Mouse (Mus musculus) CH12.LX (cell line): ENCODE results near the gene Taar3. TPM values are rescaled to one million over a fixed set of nuclear protein-coding genes. Genes with fewer than 3 reads are reported as not detected.

Experiments
- DNase-seq: peaks from one replicate; pipeline ENCODE4 v3.0.0-alpha.2; 2013; ENCODE audit errors: extremely low read depth
- H3K27ac ChIP-seq: 2 replicates; pipeline ENCODE4 v1.5.1; 2012; ENCODE audit warnings: low read depth, mild to moderate bottlenecking, control low read depth, moderate library complexity; ENCODE audit not compliant: insufficient read depth
- H3K27me3 ChIP-seq: replicated peaks from 2 replicates; pipeline ENCODE3; 2012; ENCODE audit warnings: inconsistent platforms
- H3K36me3 ChIP-seq, 2 experiments: replicated peaks in 1 of 2; 2 replicates each; pipeline versions ENCODE3 to v1.6.1; 2012; ENCODE audit warnings: inconsistent platforms in 1 of 2, low read length in 1 of 2, mild to moderate bottlenecking in 1 of 2, mixed read lengths in 1 of 2, moderate library complexity in 1 of 2; ENCODE audit not compliant: control insufficient read depth in 1 of 2, insufficient read depth in 1 of 2
- H3K4me1 ChIP-seq, 2 experiments: 2 replicates each; pipeline ENCODE4 v1.6.1; 2012; ENCODE audit warnings: inconsistent platforms in 1 of 2, moderate library complexity in 1 of 2; ENCODE audit not compliant: insufficient read depth in 2 of 2, control insufficient read depth in 1 of 2
- H3K4me2 ChIP-seq: 2 replicates; pipeline ENCODE4 v1.6.1; 2012; ENCODE audit warnings: low read depth, mild to moderate bottlenecking, control low read depth; ENCODE audit not compliant: poor library complexity, insufficient read depth, severe bottlenecking
- H3K4me3 ChIP-seq, 3 experiments: fragments of 150-350 bp in 1 of 3; sonication (generic) in 1 of 3; replicated peaks in 1 of 3; 2 replicates each; pipeline versions ENCODE3 to v1.5.1; 2011 to 2012; ENCODE audit warnings: low read depth in 2 of 3, low read length in 2 of 3, mild to moderate bottlenecking in 2 of 3, moderate library complexity in 2 of 3, control low read depth in 1 of 3, improper control_type of control experiment in 1 of 3, inconsistent platforms in 1 of 3, mixed read lengths in 1 of 3; ENCODE audit not compliant: poor library complexity in 1 of 3
- H3K79me2 ChIP-seq: replicated peaks from 2 replicates; pipeline ENCODE4 v1.6.1; 2012; ENCODE audit warnings: mild to moderate bottlenecking, moderate library complexity; ENCODE audit not compliant: control insufficient read depth, poor library complexity, insufficient read depth, severe bottlenecking; ENCODE audit errors: extremely low read depth
- H3K9ac ChIP-seq: 2 replicates; pipeline ENCODE4 v1.6.1; 2012; ENCODE audit warnings: low read depth, mild to moderate bottlenecking, control low read depth, moderate library complexity; ENCODE audit not compliant: insufficient read depth
- H3K9me3 ChIP-seq: replicated peaks from 2 replicates; pipeline ENCODE3; 2012; ENCODE audit warnings: low read length, inconsistent platforms, mixed read lengths
- BHLHE40 ChIP-seq: IDR thresholded peaks from 2 replicates; pipeline ENCODE4 v1.6.1; 2011; ENCODE audit warnings: mild to moderate bottlenecking, low read depth, low read length, improper control_type of control experiment
- CHD1 ChIP-seq: IDR thresholded peaks from 2 replicates; pipeline ENCODE4 v1.6.1; 2012; ENCODE audit warnings: low read depth, low read length, improper control_type of control experiment, inconsistent platforms
- CTCF ChIP-seq, 2 experiments: IDR thresholded peaks in 1 of 2; conservative IDR thresholded peaks in 1 of 2; 2 replicates each; pipeline ENCODE4 v1.5.1; 2011 to 2012; ENCODE audit warnings: low read depth in 2 of 2, low read length in 2 of 2, improper control_type of control experiment in 1 of 2, inconsistent platforms in 1 of 2, mild to moderate bottlenecking in 1 of 2, moderate library complexity in 1 of 2
- GABPA ChIP-seq: IDR thresholded peaks from 2 replicates; pipeline ENCODE4 v1.6.1; 2012; ENCODE audit warnings: low read depth, low read length, improper control_type of control experiment, inconsistent platforms; ENCODE audit not compliant: insufficient replicate concordance
- HCFC1 ChIP-seq: IDR thresholded peaks from 2 replicates; pipeline ENCODE4 v1.6.1; 2012; ENCODE audit warnings: low read depth, mild to moderate bottlenecking, inconsistent platforms, low read length, improper control_type of control experiment
- IRF4 ChIP-seq: IDR thresholded peaks from 2 replicates; pipeline ENCODE4 v1.6.1; 2014; ENCODE audit warnings: low read depth, mild to moderate bottlenecking, inconsistent platforms, low read length, improper control_type of control experiment
- JUND ChIP-seq: conservative IDR thresholded peaks from 2 replicates; pipeline ENCODE4 v1.6.1; 2011; ENCODE audit warnings: low read depth, low read length, improper control_type of control experiment
- KAT2A ChIP-seq: IDR thresholded peaks from 2 replicates; pipeline ENCODE4 v1.6.1; 2012; ENCODE audit warnings: low read length, improper control_type of control experiment, inconsistent platforms; ENCODE audit not compliant: insufficient replicate concordance
- MAFK ChIP-seq: IDR thresholded peaks from 2 replicates; pipeline ENCODE4 v1.6.1; 2011; ENCODE audit warnings: low read length, improper control_type of control experiment; ENCODE audit not compliant: insufficient replicate concordance
- MAZ ChIP-seq: IDR thresholded peaks from 2 replicates; pipeline ENCODE4 v1.6.1; 2012; ENCODE audit warnings: low read depth, mild to moderate bottlenecking, inconsistent platforms, low read length, improper control_type of control experiment, moderate library complexity
- MYC ChIP-seq: IDR thresholded peaks from 2 replicates; pipeline ENCODE4 v1.6.1; 2011; ENCODE audit warnings: low read depth, mild to moderate bottlenecking, improper control_type of control experiment, low read length
- NELFE ChIP-seq: IDR thresholded peaks from 2 replicates; pipeline ENCODE4 v1.6.1; 2011; ENCODE audit warnings: low read depth, low read length, improper control_type of control experiment
- PAX5 ChIP-seq: IDR thresholded peaks from 2 replicates; pipeline ENCODE4 v1.6.1; 2012; ENCODE audit warnings: low read length, inconsistent platforms, mixed read lengths
- POLR2A ChIP-seq: IDR thresholded peaks from 2 replicates; pipeline ENCODE4 v1.6.1; 2011; ENCODE audit warnings: low read depth, mild to moderate bottlenecking, improper control_type of control experiment, low read length
- POLR2AphosphoS2 ChIP-seq: IDR thresholded peaks from 2 replicates; pipeline ENCODE4 v1.6.1; 2011; ENCODE audit warnings: low read depth, low read length, improper control_type of control experiment
- SMC3 ChIP-seq: IDR thresholded peaks from 2 replicates; pipeline ENCODE4 v1.6.1; 2011; ENCODE audit warnings: low read depth, low read length, improper control_type of control experiment
- TCF12 ChIP-seq: IDR thresholded peaks from 2 replicates; pipeline ENCODE4 v1.6.1; 2014; ENCODE audit warnings: low read depth, mild to moderate bottlenecking, inconsistent platforms, low read length, improper control_type of control experiment
- UBTF ChIP-seq: IDR thresholded peaks from 2 replicates; pipeline ENCODE4 v1.6.1; 2012; ENCODE audit warnings: low read depth, mild to moderate bottlenecking, inconsistent platforms, low read length, improper control_type of control experiment, moderate library complexity
- USF1 ChIP-seq: IDR thresholded peaks from 2 replicates; pipeline ENCODE4 v1.6.1; 2014; ENCODE audit warnings: low read depth, mild to moderate bottlenecking, inconsistent platforms, low read length, improper control_type of control experiment
- USF2 ChIP-seq: conservative IDR thresholded peaks from 2 replicates; pipeline ENCODE4 v1.6.1; 2011; ENCODE audit warnings: low read depth, low read length, improper control_type of control experiment
- ZKSCAN1 ChIP-seq: IDR thresholded peaks from 2 replicates; pipeline ENCODE4 v1.6.1; 2012; ENCODE audit warnings: low read depth, inconsistent platforms, low read length, improper control_type of control experiment, borderline replicate concordance
- ZMIZ1 ChIP-seq: IDR thresholded peaks from 2 replicates; pipeline ENCODE4 v1.6.1; 2012; ENCODE audit warnings: low read depth, mild to moderate bottlenecking, inconsistent platforms, low read length, improper control_type of control experiment
- ZNF384 ChIP-seq: IDR thresholded peaks from 2 replicates; pipeline ENCODE4 v1.6.1; 2012; ENCODE audit warnings: low read depth, low read length, improper control_type of control experiment, inconsistent platforms
- dilution Hi-C: fragments of 300-500 bp; cut with MboI; formaldehyde crosslinking; loops from 2 replicates; pipeline ENCODE4 v1.14.3; 2020; ENCODE audit warnings: low sequenced_read_pairs; ENCODE audit not compliant: extremely low pct_unique_long_range_greater_than_20kb, extremely low pct_ligation_motif_present
- in situ Hi-C: fragments of 300-500 bp; cut with MboI; formaldehyde crosslinking; loops from 3 replicates; pipeline ENCODE4 v1.14.3; 2019; ENCODE audit warnings: low sequenced_read_pairs, low pct_ligation_motif_present, low pct_unique_long_range_greater_than_20kb, mixed read lengths
- polyA plus RNA-seq: library from polyadenylated mRNA; unstranded; fragments of >175 nt; gene quantifications from 2 replicates; pipeline ENCODE4 v1.2.1, GENCODE M21; 2012; ENCODE audit warnings: low read depth; ENCODE audit not compliant: insufficient read length
- total RNA-seq, 2 experiments: library from RNA; depleted of rRNA; stranded (reverse); fragments of 300-350 nt in 1 of 2; fragments of >200 nt in 1 of 2; gene quantifications; 2 replicates each; pipeline ENCODE4 v1.2.3; 2012 to 2014

Gene Taar3
- total and polyA plus RNA-seq, 3 experiments: not detected

DNA sequence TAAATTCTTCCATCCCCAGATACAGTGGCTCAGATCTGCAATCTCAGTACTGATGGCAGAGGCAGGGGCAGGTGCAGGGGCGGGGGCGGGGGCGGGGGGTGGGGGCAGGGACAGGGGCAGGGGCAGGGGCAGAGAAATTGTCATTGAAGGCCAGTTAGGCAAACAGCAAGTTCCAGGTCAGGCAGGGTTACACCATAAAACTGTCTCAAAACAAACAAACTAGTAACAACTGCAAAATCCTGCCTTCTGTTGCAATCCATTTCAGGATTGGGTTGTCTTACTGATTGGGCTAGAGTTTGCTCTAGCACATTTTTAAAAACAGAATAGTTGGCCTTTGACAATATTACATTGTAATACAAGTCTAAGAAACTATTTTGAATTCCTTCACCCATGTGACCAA, 26.9 kb upstream of the Taar3 start:
- Histone ChIP-seq H3K4me3 (no peak overlapping the region), H3K36me3 (no peaks in the 10 kb centered on the region), H3K27me3 (no peaks in the 10 kb centered on the region), H3K4me2 (no peak overlapping the region), H3K79me2 (no peaks in the 10 kb centered on the region), H3K4me1 (no peaks in the 10 kb centered on the region; a peak in 1 of 4 replicates), H3K9me3 (no peaks in the 10 kb centered on the region), H3K9ac (no peak overlapping the region), H3K27ac (no peak overlapping the region)
- no peak for DNase-seq
- dilution Hi-C loops: no loop called here
- TF ChIP-seq MAZ (no peak), TCF12 (no peak), MYC (no peak), USF1 (no peak), PAX5 (no peak), HCFC1 (no peak), ZKSCAN1 (no peak), ZNF384 (no peak), ZMIZ1 (no peak), BHLHE40 (no peak), UBTF (no peak), POLR2AphosphoS2 (no peak), NELFE (no peak), JUND (no peak), SMC3 (no peak), KAT2A (no peak), IRF4 (no peak)
- in situ Hi-C loops: no loop called here

DNA sequence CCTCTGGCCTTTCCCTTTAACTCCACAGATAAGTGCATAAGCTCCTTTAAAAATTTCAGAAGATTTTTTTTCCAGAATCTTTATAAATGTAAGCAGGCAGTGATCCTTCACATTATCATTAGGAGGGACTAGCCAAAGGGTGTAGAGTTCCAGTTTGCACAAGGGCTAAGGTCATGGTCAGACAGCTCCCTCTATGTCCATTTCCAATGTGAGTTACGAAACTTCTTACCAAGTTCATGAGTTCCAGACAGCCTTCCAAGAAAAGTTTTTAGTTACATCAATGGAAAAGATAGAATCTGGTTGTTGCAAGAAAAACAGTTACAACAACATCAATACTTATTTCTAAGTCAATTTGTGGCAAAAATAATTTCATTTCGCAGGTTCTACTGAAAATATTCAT, 25.4 kb upstream of the Taar3 start:
- DNase-seq: no peak
- Histone ChIP-seq H3K79me2 (no peaks in the 10 kb centered on the region), H3K36me3 (no peaks in the 10 kb centered on the region), H3K27ac (no peak overlapping the region), H3K4me3 (no peak overlapping the region), H3K4me2 (no peak overlapping the region), H3K9me3 (no peaks in the 10 kb centered on the region), H3K9ac (no peak overlapping the region), H3K4me1 (peaks cover 0 to 3% of the 10 kb centered on the region in 2 experiments; a peak in 2 of 4 replicates), H3K27me3 (no peaks in the 10 kb centered on the region)
- dilution Hi-C loops (no loop called here), in situ Hi-C loops (no loop called here)
- TF ChIP-seq ZMIZ1: no peak
- no peak for TF ChIP-seq JUND
- no peak for TF ChIP-seq POLR2A
- TF ChIP-seq NELFE: no peak
- TF ChIP-seq MAZ: no peak
- no peak for TF ChIP-seq MAFK
- TF ChIP-seq GABPA: no peak
- TF ChIP-seq CHD1: no peak
- no peak for TF ChIP-seq UBTF
- no peak for TF ChIP-seq CTCF (conservative IDR thresholded peaks at IDR 0.05 in 1 of 2, IDR thresholded peaks at IDR 0.05 in 1 of 2; ENCODE audit: low read depth in 2 of 2, low read length in 2 of 2)
- TF ChIP-seq USF2: no peak
